Mouse (Mus musculus) thymus, postnatal 25 days (tissue): ENCODE data around the gene Glrx.

Experiments
- DNase-seq: peaks from one replicate; pipeline ENCODE4 v3.0.0; 2022

Gene Glrx

GRCm38 (mm10) chr13:75892876-75893275, 53.2 kb downstream of the Glrx start:
- no peak for DNase-seq
